Mouse (Mus musculus) adrenal gland (tissue): ENCODE measurements around the gene Vipas39.

ENCODE experiments used
- intact Hi-C: fragments of 180-260 bp; cut with DNase I; formaldehyde crosslinking; loops from one replicate; pipeline ENCODE4 v1.15.1; 2025
- microRNA-seq, 2 experiments: library from miRNA; unstranded; fragments of <30 nt; microRNA quantifications; one replicate each; pipeline ENCODE4; 2019

Vipas39 gene

GRCm38 (mm10) chr12:87199973-87200586 lies 66.0 kb downstream of the Vipas39 start, which contains the start of gene Tmed8:
Gene Tmed8 (minus strand): TSS chr12:87200454.
- intact Hi-C loops: loop anchor here (5.0 kb wide), 2 partner anchors 42 to 53 kb away; partner anchors contain the start of genes Gstz1 and Pomt2

- intact Hi-C loops: loop anchor here (5.0 kb wide), 1 partner anchor 52 kb away; the partner anchor contains the start of genes Gstz1 and Pomt2
Observed at GRCm38 (mm10) chr12:87199206-87199972, 66.7 kb downstream of the Vipas39 start, which contains the start of gene Samd15. Gene Samd15 (plus strand): TSS chr12:87199723.

GRCm38 (mm10) chr12:87198792-87199191 lies 67.3 kb downstream of the Vipas39 start:
- intact Hi-C loops: loop anchor here (5.0 kb wide), 1 partner anchor 51 kb away; the partner anchor contains the start of genes Gstz1 and Pomt2

GRCm38 (mm10) chr12:87196310-87196709 lies 69.7 kb downstream of the Vipas39 start:
- intact Hi-C loops: loop anchor here (5.0 kb wide), 1 partner anchor 49 kb away; the partner anchor contains the start of genes Gstz1 and Pomt2

GRCm38 (mm10) chr12:87195069-87195468 lies 71.0 kb downstream of the Vipas39 start:
- intact Hi-C loops: loop anchor here (5.0 kb wide), 1 partner anchor 48 kb away; the partner anchor contains the start of genes Gstz1 and Pomt2

- intact Hi-C loops: no loop called here
Observed at GRCm38 (mm10) chr12:87193008-87193407, 73.0 kb downstream of the Vipas39 start.

Small RNAs within 50 kb of the gene (microRNA-seq; reads per million reads assigned to microRNA genes)
- gene Gm47293: 0 to 0.11 reads per million in 2 experiments
